ENCODE assay signal across 17 mouse cellular contexts in genomic region chr4:46129311-46130004, GRCm38 (mm10). TPM values are rescaled to one million over a fixed set of nuclear protein-coding genes. Genes with fewer than 3 reads are reported as not detected.
DNase-seq lines count a peak whose midpoint lies in the region; ATAC-seq lines count a peak whose summit lies in the region.
"Had no signal": no experiment of that assay in that cellular context is flagged by ENCODE, and none has a peak within 500 bp of the region (broad histone marks: within the 10 kb centered on the region; RNA-seq: fewer than 3 reads in every experiment).

No protein-coding gene starts in this region.

- no peaks in the 10 kb centered on the region for H3K9me3 ChIP-seq in kidney, embryonic 14.5 days (ENCODE audit: control insufficient read depth, low read length)
- H3K9me3 ChIP-seq in midbrain, embryonic 11.5 days (ENCODE audit: control insufficient read depth, low read length), result no peaks in the 10 kb centered on the region
- H3K9me3 ChIP-seq: forebrain, embryonic 13.5 days; liver, embryonic 15.5 days; lung, embryonic 15.5 days; midbrain, embryonic 12.5 days had no signal

- DNase-seq in right cerebral cortex, adult 18-20 months, result peak; percentile 37
- DNase-seq in right cerebral cortex, postnatal 4 days, result no peak
- DNase-seq in kidney, postnatal 14 days, result peak; percentile 63
- DNase-seq in lung, postnatal 10 days, result no peak
- no peak for DNase-seq in left cerebral cortex, postnatal 14 days (ENCODE audit: low spot score in 2 of 2)
- DNase-seq in liver, result no peak
- no peak for DNase-seq in midbrain, embryonic 11.5 days (ENCODE audit: low spot score, missing footprints)
- DNase-seq: cerebellum, adult 11 months; cerebellum, adult 9-10 months; layer of hippocampus, adult 9-11 months had no signal

- H3K27ac ChIP-seq in kidney, embryonic 14.5 days (ENCODE audit: low read depth, low read length), result peak overlapping the region; percentile 76
- H3K27ac ChIP-seq in midbrain, embryonic 11.5 days (ENCODE audit: low read depth, low read length), result no peak overlapping the region
- H3K27ac ChIP-seq: forebrain, embryonic 13.5 days; liver, embryonic 15.5 days; lung, embryonic 15.5 days; midbrain, embryonic 12.5 days had no signal

- no peak overlapping the region for H3K9ac ChIP-seq in kidney, embryonic 14.5 days (ENCODE audit: low read depth, low read length)
- no peak overlapping the region for H3K9ac ChIP-seq in midbrain, embryonic 11.5 days (ENCODE audit: low read length)
- H3K9ac ChIP-seq: forebrain, embryonic 13.5 days; liver, embryonic 15.5 days; lung, embryonic 15.5 days; midbrain, embryonic 12.5 days had no signal

- ATAC-seq in kidney, embryonic 14.5 days (ENCODE audit: low FRiP score, low TSS enrichment), result peak; percentile 94
- ATAC-seq in midbrain, embryonic 11.5 days (ENCODE audit: low FRiP score), result no peak
- ATAC-seq: forebrain, embryonic 13.5 days; hindbrain, embryonic 16.5 days; Patski had no signal

- H3K4me1 ChIP-seq in kidney, embryonic 14.5 days (ENCODE audit: control insufficient read depth, insufficient read depth, low read length), result peaks cover 12% of the 10 kb centered on the region
- H3K4me1 ChIP-seq in midbrain, embryonic 11.5 days (ENCODE audit: control insufficient read depth, insufficient read depth, low read length), result no peaks in the 10 kb centered on the region
- H3K4me1 ChIP-seq: forebrain, embryonic 13.5 days; liver, embryonic 15.5 days; lung, embryonic 15.5 days; midbrain, embryonic 12.5 days had no signal

- H3K36me3 ChIP-seq in kidney, embryonic 14.5 days (ENCODE audit: control insufficient read depth, insufficient read depth, low read length), result peaks cover 79% of the 10 kb centered on the region
- H3K36me3 ChIP-seq in midbrain, embryonic 11.5 days (ENCODE audit: control insufficient read depth, insufficient read depth, low read length), result peaks cover 30% of the 10 kb centered on the region

- intact Hi-C loops in left cerebral cortex, postnatal 14 days (cut with DNase I), result loop anchor here (5.0 kb wide), 2 partner anchors 187 to 712 kb away; no protein-coding TSS in a partner anchor

- 0 out of 2 replicates have a peak overlapping the region, but pooled peaks have one; percentile 5 for H3K4me2 ChIP-seq in kidney, embryonic 14.5 days (replicated peaks; ENCODE audit: low read depth, low read length)
- H3K4me2 ChIP-seq in midbrain, embryonic 11.5 days, result no peak overlapping the region
- H3K4me2 ChIP-seq: forebrain, embryonic 13.5 days; liver, embryonic 15.5 days; lung, embryonic 15.5 days; midbrain, embryonic 12.5 days had no signal

- no peaks in the 10 kb centered on the region for H3K27me3 ChIP-seq in kidney, embryonic 14.5 days (ENCODE audit: control insufficient read depth, insufficient read depth, low read length)
- H3K27me3 ChIP-seq in midbrain, embryonic 11.5 days (ENCODE audit: control insufficient read depth, insufficient read depth, low read length), result no peaks in the 10 kb centered on the region
- H3K27me3 ChIP-seq: forebrain, embryonic 13.5 days; liver, embryonic 15.5 days; lung, embryonic 15.5 days; midbrain, embryonic 12.5 days; Patski had no signal

- WGBS in kidney, embryonic 14.5 days, result 47% methylated on average over 8 of the region's 8 CpGs
- WGBS in midbrain, embryonic 11.5 days, result 80% methylated on average over 8 of the region's 8 CpGs

- no peak overlapping the region for H3K4me3 ChIP-seq in kidney, embryonic 14.5 days (ENCODE audit: low read length)
- H3K4me3 ChIP-seq in midbrain, embryonic 11.5 days (ENCODE audit: low read depth, low read length), result no peak overlapping the region
- H3K4me3 ChIP-seq: forebrain, embryonic 13.5 days; liver, embryonic 15.5 days; lung, embryonic 15.5 days; midbrain, embryonic 12.5 days had no signal

RNA-seq across cellular contexts. Expression of gene Ncbp1, which starts 9.0 kb away (rescaled TPM):
- 70.5 and 106 TPM in 2 replicates for polyA plus RNA-seq in kidney, embryonic 14.5 days (2014; fragmentation: Nextera tagmentation; extraction: Ambion mirVana)
- 10 to 100 TPM; 48.8 to 53.2 TPM for total RNA-seq in left cerebral cortex, postnatal 14 days (2021)
- 143 and 161 TPM in 2 replicates for polyA plus RNA-seq in midbrain, embryonic 11.5 days (2014; fragmentation: Nextera tagmentation; extraction: Ambion mirVana)

RNA-seq across cellular contexts. Expression of gene Tstd2, which starts 9.0 kb away (rescaled TPM):
- polyA plus RNA-seq in kidney, embryonic 14.5 days (2014; fragmentation: Nextera tagmentation; extraction: Ambion mirVana), result 23.5 and 46.0 TPM in 2 replicates
- total RNA-seq in left cerebral cortex, postnatal 14 days (2021), result 10 to 100 TPM; 12.9 to 18.1 TPM
- 36.1 and 36.7 TPM in 2 replicates for polyA plus RNA-seq in midbrain, embryonic 11.5 days (2014; fragmentation: Nextera tagmentation; extraction: Ambion mirVana)

Comparison
In these comparisons a context has a peak if more than half of its experiments do, and no peak if none do; other contexts are left out.
1. DNase-seq: peak in right cerebral cortex, adult 18-20 months (single experiment) and kidney, postnatal 14 days (single experiment); none in right cerebral cortex, postnatal 4 days (single experiment), lung, postnatal 10 days (single experiment), left cerebral cortex, postnatal 14 days (0 of 2), liver (single experiment) and midbrain, embryonic 11.5 days (single experiment).